Mouse (Mus musculus) splenic B cell, adult 2 months (primary cell): ENCODE results near the gene Adcy4.

ENCODE experiments used
- DNase-seq: peaks from one replicate; pipeline ENCODE4 v3.0.0-alpha.2; 2011; ENCODE audit warnings: low read depth, low spot score
- H3K27me3 ChIP-seq: 2 replicates; pipeline ENCODE4 v1.6.1; 2012; ENCODE audit warnings: mild to moderate bottlenecking, low read length, moderate library complexity, mixed read lengths; ENCODE audit not compliant: control insufficient read depth, poor library complexity, insufficient read depth, severe bottlenecking
- H3K36me3 ChIP-seq: 2 replicates; pipeline ENCODE4 v1.6.1; 2012; ENCODE audit warnings: mild to moderate bottlenecking, low read length, moderate library complexity, mixed read lengths; ENCODE audit not compliant: control insufficient read depth, poor library complexity, insufficient read depth, severe bottlenecking

The Adcy4 gene

GRCm38 (mm10) chr14:55747051-55747847 lies 36.6 kb downstream of the Adcy4 start:
- H3K36me3 ChIP-seq = peaks cover 13% of the 10 kb centered on the region
- no peak for DNase-seq

GRCm38 (mm10) chr14:55745861-55746237 lies 38.0 kb downstream of the Adcy4 start:
- H3K27me3 ChIP-seq = no peaks in the 10 kb centered on the region
- peaks cover 13% of the 10 kb centered on the region for H3K36me3 ChIP-seq
- no peak for DNase-seq

More at GRCm38 (mm10) chr14:55747051-55747847, 36.6 kb downstream of the Adcy4 start:
- H3K27me3 ChIP-seq = no peaks in the 10 kb centered on the region

- H3K36me3 ChIP-seq = peaks cover 12% of the 10 kb centered on the region
- DNase-seq = peak; percentile 86
- no peaks in the 10 kb centered on the region for H3K27me3 ChIP-seq
Measured at GRCm38 (mm10) chr14:55745180-55745860, 38.6 kb downstream of the Adcy4 start, which contains the start of the genes Dhrs1 and Nop9. Dhrs1 (minus strand) TSS chr14:55745690. Nop9 (plus strand) TSS chr14:55745693.

- peak; percentile 95 for DNase-seq
- no peaks in the 10 kb centered on the region for H3K27me3 ChIP-seq
Measured at GRCm38 (mm10) chr14:55743711-55744110, 40.2 kb downstream of the Adcy4 start.

GRCm38 (mm10) chr14:55737086-55737687 lies 46.7 kb downstream of the Adcy4 start:
- Histone ChIP-seq H3K27me3 (no peaks in the 10 kb centered on the region), H3K36me3 (peaks cover 4% of the 10 kb centered on the region; the same call in 1 of the 2 replicates)
- no peak for DNase-seq

More at GRCm38 (mm10) chr14:55743711-55744110, 40.2 kb downstream of the Adcy4 start:
- H3K36me3 ChIP-seq = peaks cover 5% of the 10 kb centered on the region

GRCm38 (mm10) chr14:55735758-55736157 lies 48.1 kb downstream of the Adcy4 start:
- DNase-seq = no peak
- Histone ChIP-seq H3K27me3 (no peaks in the 10 kb centered on the region), H3K36me3 (peaks cover 4% of the 10 kb centered on the region; the same call in 1 of the 2 replicates)

GRCm38 (mm10) chr14:55735334-55735733 lies 48.6 kb downstream of the Adcy4 start:
- no peak for DNase-seq
- Histone ChIP-seq H3K27me3 (no peaks in the 10 kb centered on the region), H3K36me3 (peaks cover 2% of the 10 kb centered on the region; the same call in 1 of the 2 replicates)

GRCm38 (mm10) chr14:55734869-55735268 lies 49.0 kb downstream of the Adcy4 start:
- no peaks in the 10 kb centered on the region for H3K27me3 ChIP-seq
- no peak for DNase-seq
- peaks cover 2% of the 10 kb centered on the region; the same call in 1 of the 2 replicates for H3K36me3 ChIP-seq

- Histone ChIP-seq H3K36me3 (peaks cover 2% of the 10 kb centered on the region; the same call in 1 of the 2 replicates), H3K27me3 (no peaks in the 10 kb centered on the region)
- no peak for DNase-seq
Measured at GRCm38 (mm10) chr14:55733889-55734288, 50.0 kb downstream of the Adcy4 start.

GRCm38 (mm10) chr14:55730531-55731032 lies 53.3 kb downstream of the Adcy4 start:
- no peak for DNase-seq
- H3K27me3 ChIP-seq = no peaks in the 10 kb centered on the region
- no peaks in the 10 kb centered on the region for H3K36me3 ChIP-seq

- no peaks in the 10 kb centered on the region for H3K36me3 ChIP-seq
- DNase-seq = no peak
- H3K27me3 ChIP-seq = no peaks in the 10 kb centered on the region
Measured at GRCm38 (mm10) chr14:55730116-55730515, 53.8 kb downstream of the Adcy4 start.

GRCm38 (mm10) chr14:55727889-55728685 lies 55.8 kb downstream of the Adcy4 start:
- peak; percentile 63 for DNase-seq
- Histone ChIP-seq H3K27me3 (no peaks in the 10 kb centered on the region), H3K36me3 (no peaks in the 10 kb centered on the region)

GRCm38 (mm10) chr14:55726261-55726660 lies 57.6 kb downstream of the Adcy4 start:
- DNase-seq = no peak
- Histone ChIP-seq H3K36me3 (no peaks in the 10 kb centered on the region), H3K27me3 (no peaks in the 10 kb centered on the region)

GRCm38 (mm10) chr14:55724411-55724871 lies 59.5 kb downstream of the Adcy4 start:
- DNase-seq = peak; percentile 93
- H3K36me3 ChIP-seq = peaks cover 6% of the 10 kb centered on the region; the same call in 1 of the 2 replicates
- H3K27me3 ChIP-seq = no peaks in the 10 kb centered on the region
